Mouse (Mus musculus): ENCODE data around the gene Rnf121. TPM values are rescaled to one million over a fixed set of nuclear protein-coding genes. Genes with fewer than 3 reads are reported as not detected.
"Not testable (repeated sequence)": the region's sequence is repeated elsewhere in the genome, so short reads cannot be mapped to it uniquely, and the experiment has no call there.

Gene Rnf121
- total and polyA plus RNA-seq, 3 experiments = 20.7 to 23.9 (median 21.3) TPM

DNA sequence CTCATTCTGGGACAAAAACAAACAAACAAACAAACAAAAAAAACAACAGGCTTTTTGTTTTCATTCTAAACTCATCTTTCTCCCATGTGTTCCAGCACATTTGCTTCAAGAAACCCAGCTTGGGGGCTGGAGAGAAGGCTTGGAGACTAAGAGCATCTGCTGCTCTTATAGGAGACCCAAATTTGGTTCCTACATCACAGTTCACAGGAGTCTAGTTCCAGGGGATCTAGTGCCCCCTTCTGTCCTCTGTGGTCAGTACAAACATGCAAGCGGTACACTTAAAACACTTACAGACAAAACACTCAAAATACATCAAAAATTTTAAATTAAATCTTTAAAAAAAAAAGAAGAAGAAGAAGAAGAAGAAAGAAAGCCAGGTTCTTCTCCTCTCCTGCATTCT, 30.4 kb downstream of the Rnf121 start:
- DNase-seq = no peak
- peak; percentile 62 for TF ChIP-seq CTCF (IDR thresholded peaks at IDR 0.05)
- no peak for TF ChIP-seq EP300 (IDR thresholded peaks at IDR 0.05; ENCODE audit: insufficient read depth, low read depth, low read length)
- Histone ChIP-seq H3K27me3 (ENCODE audit: control insufficient read depth, insufficient read depth, low read length) (no peaks in the 10 kb centered on the region), H3K79me2 (replicated peaks; ENCODE audit: control insufficient read depth, insufficient read depth, low read length) (no peaks in the 10 kb centered on the region), H3K9ac (ENCODE audit: low read depth, low read length) (no peak overlapping the region), H3K36me3 (ENCODE audit: control insufficient read depth, insufficient read depth, low read length) (no peaks in the 10 kb centered on the region), H3K4me3 (no peak overlapping the region), H3K27ac (no peak overlapping the region), H3K4me1 (ENCODE audit: control insufficient read depth, insufficient read depth, low read length) (no peaks in the 10 kb centered on the region)
- 92% methylated on average over 1 of the region's 1 CpGs for whole genome bisulfite sequencing
- intact Hi-C loops (cut with DNase I) = loop anchor here (1.0 to 5.0 kb wide), 2 partner anchors 38 to 117 kb away; no protein-coding TSS in a partner anchor

DNA sequence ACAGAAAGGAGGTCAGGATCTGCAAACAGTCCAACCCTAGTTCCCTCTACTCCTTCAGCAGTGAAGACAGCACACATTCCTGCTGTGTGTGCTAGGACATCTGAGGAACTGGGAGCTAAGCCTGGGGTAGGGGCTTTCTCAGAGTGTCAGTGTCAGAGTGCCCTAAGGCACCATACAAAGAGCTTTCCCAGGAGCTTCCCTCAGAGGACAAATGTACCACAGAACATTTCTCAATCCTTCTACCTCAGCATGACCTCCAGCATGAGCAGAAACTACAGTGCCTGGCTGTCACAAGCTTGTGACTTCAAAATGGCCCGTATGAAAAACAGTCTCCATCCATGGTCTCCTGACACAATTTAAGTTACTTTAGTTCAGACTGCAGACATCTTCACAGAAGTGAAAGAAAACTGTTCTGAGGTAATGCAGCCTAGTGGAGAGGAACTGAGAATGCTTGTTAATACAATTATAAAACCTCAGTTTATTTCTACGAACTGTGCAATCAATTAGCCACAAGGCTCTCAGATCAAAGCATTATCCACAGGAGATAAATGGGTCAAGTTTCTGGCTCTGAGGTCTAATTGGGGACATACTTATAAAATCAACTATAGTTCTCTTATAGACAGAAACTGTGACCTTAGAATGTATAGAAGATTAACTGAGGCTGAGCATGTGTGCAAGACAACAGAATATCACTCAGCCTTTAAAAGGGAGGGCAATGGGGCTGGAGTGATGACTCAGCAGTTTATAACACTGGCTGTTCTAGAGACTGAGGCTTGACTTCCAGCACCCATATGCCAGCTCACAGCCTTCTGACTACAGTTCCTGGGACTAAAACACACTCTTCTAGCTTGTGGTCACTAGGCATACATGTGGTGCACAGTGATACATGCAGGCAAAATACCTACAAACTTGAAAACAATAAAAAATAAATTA, 39.8 kb downstream of the Rnf121 start:
- H3K27me3 ChIP-seq (ENCODE audit: control insufficient read depth, insufficient read depth, low read length) = no peaks in the 10 kb centered on the region
- H3K36me3 ChIP-seq (ENCODE audit: control insufficient read depth, insufficient read depth, low read length) = no peaks in the 10 kb centered on the region; the same call in 1 of the 2 replicates
- H3K79me2 ChIP-seq (replicated peaks; ENCODE audit: control insufficient read depth, insufficient read depth, low read length) = no peaks in the 10 kb centered on the region
- 86% methylated on average over 2 of the region's 2 CpGs for WGBS
- no peak overlapping the region for H3K9ac ChIP-seq (ENCODE audit: low read depth, low read length)
- no peaks in the 10 kb centered on the region for H3K4me1 ChIP-seq (ENCODE audit: control insufficient read depth, insufficient read depth, low read length)
- TF ChIP-seq EP300 (IDR thresholded peaks at IDR 0.05; ENCODE audit: insufficient read depth, low read depth, low read length) (no peak), POLR2A (IDR thresholded peaks at IDR 0.05; ENCODE audit: insufficient read depth, low read depth, low read length) (no peak), CTCF (IDR thresholded peaks at IDR 0.05) (no peak)
- no peak for DNase-seq
- no peak overlapping the region for H3K4me3 ChIP-seq
- intact Hi-C loops (cut with DNase I) = no loop called here
- no peak overlapping the region for H3K27ac ChIP-seq

DNA sequence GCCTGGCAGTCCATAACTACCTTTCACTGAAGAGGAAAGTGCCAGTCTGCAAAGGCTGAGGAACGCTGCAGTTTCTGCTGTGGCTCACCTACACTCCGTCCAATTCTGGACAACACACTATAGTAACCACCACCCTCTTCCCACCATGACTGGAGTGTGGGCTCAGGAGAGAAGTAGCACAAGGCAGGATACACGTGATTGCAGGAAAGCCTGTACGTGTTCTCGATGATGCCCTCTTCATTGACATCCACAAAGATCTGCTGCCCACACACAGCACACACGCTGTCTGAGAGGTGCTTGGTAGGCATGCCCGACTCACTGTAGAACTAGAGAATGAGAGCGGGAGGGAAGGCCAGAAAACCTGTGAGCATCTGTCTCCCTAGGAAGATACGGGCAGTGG, 41.4 kb downstream of the Rnf121 start:
- 94% methylated on average over 9 of the region's 9 CpGs for WGBS
- intact Hi-C loops (cut with DNase I) = no loop called here
- Histone ChIP-seq H3K79me2 (replicated peaks; ENCODE audit: control insufficient read depth, insufficient read depth, low read length) (no peaks in the 10 kb centered on the region), H3K4me1 (ENCODE audit: control insufficient read depth, insufficient read depth, low read length) (no peaks in the 10 kb centered on the region), H3K27me3 (ENCODE audit: control insufficient read depth, insufficient read depth, low read length) (no peaks in the 10 kb centered on the region), H3K4me3 (no peak overlapping the region), H3K27ac (no peak overlapping the region), H3K36me3 (ENCODE audit: control insufficient read depth, insufficient read depth, low read length) (no peaks in the 10 kb centered on the region; the same call in 1 of the 2 replicates), H3K9ac (ENCODE audit: low read depth, low read length) (no peak overlapping the region)
- TF ChIP-seq EP300 (IDR thresholded peaks at IDR 0.05; ENCODE audit: insufficient read depth, low read depth, low read length) = no peak
- no peak for TF ChIP-seq CTCF (IDR thresholded peaks at IDR 0.05)
- no peak for TF ChIP-seq POLR2A (IDR thresholded peaks at IDR 0.05; ENCODE audit: insufficient read depth, low read depth, low read length)
- no peak for DNase-seq

DNA sequence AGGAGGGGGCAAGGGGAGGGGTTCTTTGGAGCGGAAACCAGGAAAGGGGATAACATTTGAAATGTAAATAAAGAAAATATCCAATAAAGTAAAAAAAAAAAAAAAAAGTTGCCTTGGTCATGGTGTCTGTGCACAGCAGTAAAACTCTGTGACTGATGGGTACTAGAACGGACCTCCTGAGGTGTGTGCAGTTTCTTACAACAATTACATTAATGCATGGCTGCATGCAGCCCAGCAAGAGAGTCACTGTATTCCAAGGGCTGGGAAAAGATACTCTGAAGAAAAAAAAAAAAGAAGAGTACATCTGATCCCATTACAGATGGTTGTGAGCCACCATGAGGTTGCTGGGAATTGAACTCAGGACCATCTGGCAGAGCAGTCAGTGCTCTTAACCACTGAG, 44.3 kb downstream of the Rnf121 start:
- DNase-seq; H3K9ac ChIP-seq (ENCODE audit: low read depth, low read length); H3K27me3 ChIP-seq (ENCODE audit: control insufficient read depth, insufficient read depth, low read length); H3K4me3 ChIP-seq; intact Hi-C loops (cut with DNase I); H3K27ac ChIP-seq; H3K36me3 ChIP-seq (ENCODE audit: control insufficient read depth, insufficient read depth, low read length); H3K79me2 ChIP-seq (replicated peaks; ENCODE audit: control insufficient read depth, insufficient read depth, low read length): not testable (repeated sequence)
- H3K4me1 ChIP-seq (ENCODE audit: control insufficient read depth, insufficient read depth, low read length) = peaks cover 13% of the 10 kb centered on the region
- WGBS = 98% methylated on average over 2 of the region's 2 CpGs

DNA sequence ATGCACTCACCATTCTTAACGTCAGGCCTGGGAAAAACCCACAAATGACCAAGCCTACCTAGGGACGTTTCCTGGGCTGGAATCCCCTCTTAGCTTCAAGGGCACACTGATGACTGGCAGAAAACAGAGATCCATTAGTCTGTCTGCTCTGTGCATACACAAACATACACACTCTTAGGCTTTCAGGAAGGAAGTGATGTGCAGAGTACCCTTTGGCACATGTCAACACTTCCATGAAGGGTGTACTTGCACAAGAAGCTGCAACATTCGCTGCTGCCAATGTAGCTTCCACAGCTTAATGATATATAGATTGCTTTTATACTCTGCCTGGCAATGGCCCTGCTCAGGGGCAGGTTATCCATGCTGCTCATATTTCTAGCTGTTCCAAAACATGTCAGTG, 45.9 kb downstream of the Rnf121 start:
- no peak overlapping the region for H3K27ac ChIP-seq

DNA sequence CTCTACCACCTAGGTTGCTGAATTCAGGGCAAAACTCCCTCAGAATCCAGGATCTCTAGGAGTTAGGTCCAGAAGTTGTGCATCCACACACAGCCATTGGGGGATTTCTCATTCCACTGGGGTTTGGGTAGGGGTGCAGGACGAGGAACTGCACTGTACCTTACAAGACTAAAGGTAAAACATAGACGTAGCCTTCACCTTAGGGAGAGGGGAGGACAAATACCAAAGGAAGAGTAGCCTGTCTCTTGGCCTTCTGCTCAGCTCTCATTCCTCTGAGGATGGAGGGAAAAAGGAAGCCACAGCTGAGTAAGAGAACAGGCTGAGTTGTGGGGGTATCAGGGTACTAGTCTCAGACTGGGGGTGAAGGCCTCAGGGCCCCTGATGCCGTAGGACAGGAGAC, 46.7 kb downstream of the Rnf121 start, which contains the start of gene Il18bp:
Il18bp (minus strand) TSS at position 101 of the 400 bp plus-strand sequence.
- H3K36me3 ChIP-seq (ENCODE audit: control insufficient read depth, insufficient read depth, low read length) = peaks cover 11% of the 10 kb centered on the region

More for the DNA sequence above, 45.9 kb downstream of the Rnf121 start:
- Histone ChIP-seq H3K4me1 (ENCODE audit: control insufficient read depth, insufficient read depth, low read length) (peaks cover 13% of the 10 kb centered on the region), H3K9ac (ENCODE audit: low read depth, low read length) (no peak overlapping the region), H3K27me3 (ENCODE audit: control insufficient read depth, insufficient read depth, low read length) (no peaks in the 10 kb centered on the region), H3K4me3 (no peak overlapping the region), H3K36me3 (ENCODE audit: control insufficient read depth, insufficient read depth, low read length) (peaks cover 10% of the 10 kb centered on the region), H3K79me2 (replicated peaks; ENCODE audit: control insufficient read depth, insufficient read depth, low read length) (no peaks in the 10 kb centered on the region)
- DNase-seq = no peak
- 67% methylated on average over 3 of the region's 3 CpGs for WGBS
- intact Hi-C loops (cut with DNase I) = loop anchor here (5.0 kb wide), 1 partner anchor 87 kb away; the partner anchor contains the start of genes Lrrc51 and Numa1
- TF ChIP-seq POLR2A (IDR thresholded peaks at IDR 0.05; ENCODE audit: insufficient read depth, low read depth, low read length) (no peak), CTCF (IDR thresholded peaks at IDR 0.05) (no peak), EP300 (IDR thresholded peaks at IDR 0.05; ENCODE audit: insufficient read depth, low read depth, low read length) (no peak)

More for the DNA sequence above, 46.7 kb downstream of the Rnf121 start, which contains the start of gene Il18bp:
- WGBS = 78% methylated on average over 3 of the region's 3 CpGs
- no peak for DNase-seq
- Histone ChIP-seq H3K79me2 (replicated peaks; ENCODE audit: control insufficient read depth, insufficient read depth, low read length) (no peaks in the 10 kb centered on the region), H3K9ac (ENCODE audit: low read depth, low read length) (peak within 1 kb of the TSS; percentile 74), H3K4me1 (ENCODE audit: control insufficient read depth, insufficient read depth, low read length) (peaks cover 13% of the 10 kb centered on the region), H3K27ac (peak within 1 kb of the TSS; percentile 86), H3K4me3 (peak within 1 kb of the TSS; percentile 61), H3K27me3 (ENCODE audit: control insufficient read depth, insufficient read depth, low read length) (no peaks in the 10 kb centered on the region)
- intact Hi-C loops (cut with DNase I) = loop anchor here (5.0 kb wide), 1 partner anchor 86 kb away; the partner anchor contains the start of genes Lrrc51 and Numa1
- TF ChIP-seq EP300 (IDR thresholded peaks at IDR 0.05; ENCODE audit: insufficient read depth, low read depth, low read length) = no peak
- no peak for TF ChIP-seq CTCF (IDR thresholded peaks at IDR 0.05)
- no peak for TF ChIP-seq POLR2A (IDR thresholded peaks at IDR 0.05; ENCODE audit: insufficient read depth, low read depth, low read length)
